Mouse (Mus musculus): ENCODE data around the gene Bbs2. TPM values are rescaled to one million over a fixed set of nuclear protein-coding genes. Genes with fewer than 3 reads are reported as not detected.
A peak's percentile ranks its signal among the peaks of the same experiment; 100 is the strongest.

Gene Bbs2
- polyA plus RNA-seq, 1 experiment from 2014 or later: 27.5 TPM

DNA sequence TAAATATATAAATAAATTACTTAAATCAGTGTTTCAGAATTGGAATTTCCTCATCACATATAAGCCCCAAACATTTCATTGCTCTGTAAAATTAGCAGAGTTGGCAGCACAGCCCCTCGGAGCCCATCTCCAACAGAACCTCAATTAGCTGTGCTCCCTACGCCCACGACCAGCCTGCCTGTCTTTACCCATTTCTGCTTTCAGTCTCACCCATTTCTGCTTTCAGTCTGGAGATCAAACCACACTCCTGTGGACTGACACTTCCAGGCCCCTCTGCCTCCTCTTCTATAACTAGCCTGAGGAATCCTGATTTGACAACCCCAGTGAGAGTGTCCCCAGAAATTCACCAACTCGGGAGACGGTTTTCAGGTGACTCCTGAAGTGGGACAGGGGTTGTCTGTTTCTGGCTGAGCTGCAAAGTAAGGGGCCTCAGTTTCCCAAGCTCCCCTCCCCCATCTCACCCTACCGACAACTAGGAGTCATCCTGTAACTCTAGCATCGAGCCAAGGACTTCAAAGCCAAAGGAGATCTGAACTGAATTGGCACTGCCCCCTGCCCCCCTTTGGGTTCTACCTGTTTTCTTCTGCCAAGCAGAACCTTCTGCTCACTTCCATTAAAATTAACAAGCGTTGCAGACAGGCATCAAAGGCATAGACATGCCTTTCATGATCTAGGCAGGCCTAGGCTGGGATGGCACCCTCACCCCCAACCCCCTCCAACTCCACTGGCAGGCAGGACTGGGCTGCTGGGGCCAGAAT is 24.2 kb upstream of the Bbs2 start:
- 55% methylated on average over 8 of the region's 8 CpGs for WGBS
- Histone ChIP-seq H3K9ac (replicated peaks) (no peak overlapping the region), H3K4me3 (replicated peaks) (no peak overlapping the region), H3K9me3 (no peaks in the 10 kb centered on the region), H3K4me1 (replicated peaks) (peaks cover 35% of the 10 kb centered on the region), H3K4me2 (replicated peaks) (no peak overlapping the region), H3K27ac (no peak overlapping the region), H3K36me3 (no peaks in the 10 kb centered on the region), H3K27me3 (no peaks in the 10 kb centered on the region)
- no peak for ATAC-seq

DNA sequence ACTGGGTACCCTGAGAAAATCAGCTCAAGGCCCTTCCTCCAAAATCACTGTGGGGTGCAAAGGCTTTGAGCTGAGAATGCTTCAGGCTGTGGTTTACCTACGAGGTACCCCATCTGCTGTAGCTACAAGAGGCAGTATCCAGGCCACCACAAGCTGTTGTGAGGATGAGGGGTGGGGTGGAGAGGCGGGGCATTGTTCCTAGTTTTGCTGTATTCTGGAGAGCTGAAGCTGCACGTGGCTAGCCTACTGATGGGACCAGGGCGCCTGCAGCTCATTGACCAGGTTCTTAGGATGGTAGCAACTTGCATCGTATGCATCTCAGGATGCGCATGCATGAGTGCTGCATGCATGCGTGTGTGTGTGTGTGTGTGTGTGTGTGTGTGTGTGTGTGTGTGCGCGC is 22.9 kb upstream of the Bbs2 start:
- H3K4me1 ChIP-seq (replicated peaks): peaks cover 34% of the 10 kb centered on the region
- no peak overlapping the region for H3K4me2 ChIP-seq (replicated peaks)
- ATAC-seq: no peak
- no peak overlapping the region for H3K9ac ChIP-seq (replicated peaks)
- no peak overlapping the region for H3K27ac ChIP-seq
- H3K36me3 ChIP-seq: no peaks in the 10 kb centered on the region
- H3K4me3 ChIP-seq (replicated peaks): no peak overlapping the region
- no peaks in the 10 kb centered on the region for H3K9me3 ChIP-seq
- 84% methylated on average over 9 of the region's 9 CpGs for WGBS
- no peaks in the 10 kb centered on the region for H3K27me3 ChIP-seq

DNA sequence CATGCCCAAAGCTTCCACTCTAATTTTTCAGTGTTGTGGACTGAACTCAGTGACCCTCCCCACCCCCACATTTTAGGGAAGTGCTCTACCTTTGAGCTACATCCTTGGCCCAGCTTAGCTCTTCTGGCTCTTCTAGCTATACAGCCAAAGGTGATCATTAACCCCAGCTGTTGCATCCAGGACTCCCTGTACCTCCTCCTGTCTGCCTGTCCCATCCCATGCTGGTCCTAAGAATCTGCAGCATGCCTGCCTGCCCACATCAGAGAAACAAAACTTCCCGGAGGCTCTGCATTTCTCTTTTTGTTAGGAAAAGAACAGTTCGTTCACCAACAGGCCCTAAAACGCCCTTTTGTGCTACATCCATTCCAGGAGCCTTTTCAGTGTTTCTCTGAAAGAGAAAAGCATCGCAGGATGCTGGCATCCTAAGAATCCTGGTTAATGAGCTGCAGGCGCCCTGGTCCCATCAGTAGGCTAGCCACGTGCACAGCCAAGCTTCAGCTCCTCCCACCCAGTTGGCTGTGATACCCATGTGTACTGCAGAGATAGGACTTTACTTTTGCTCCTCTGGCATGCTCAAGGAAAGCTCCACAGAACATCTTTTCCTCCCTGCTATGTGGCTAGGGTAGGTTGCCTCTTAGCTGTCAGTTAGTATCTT is 20.2 kb upstream of the Bbs2 start:
- Histone ChIP-seq H3K27me3 (no peaks in the 10 kb centered on the region), H3K27ac (peak overlapping the region; percentile 88), H3K4me3 (replicated peaks) (no peak overlapping the region), H3K4me1 (replicated peaks) (peaks cover 34% of the 10 kb centered on the region), H3K9ac (replicated peaks) (0 out of 2 replicates have a peak overlapping the region, but pooled peaks have one; percentile 8), H3K36me3 (no peaks in the 10 kb centered on the region), H3K4me2 (replicated peaks) (peak overlapping the region; percentile 31), H3K9me3 (no peaks in the 10 kb centered on the region)
- WGBS: 1% methylated on average over 6 of the region's 6 CpGs
- peak; percentile 90 for ATAC-seq

DNA sequence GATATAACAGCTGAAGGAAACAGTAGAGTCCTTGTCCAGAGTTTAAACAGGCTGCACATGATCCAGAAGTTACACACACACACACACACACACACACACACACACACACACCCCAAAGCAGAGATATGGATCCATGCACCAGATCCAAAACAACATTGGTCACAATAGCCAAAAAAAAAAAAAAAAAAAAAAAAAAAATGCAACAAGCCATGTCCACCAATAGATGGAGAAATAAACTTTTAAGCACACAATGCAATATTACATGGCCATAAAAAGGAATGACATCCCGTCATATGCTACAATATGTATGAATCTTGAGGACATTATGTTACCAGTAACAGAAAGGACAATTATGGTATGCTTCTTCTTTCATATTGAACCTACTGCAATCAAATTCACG is 15.2 kb upstream of the Bbs2 start:
- Histone ChIP-seq H3K4me2 (replicated peaks) (no peak overlapping the region), H3K4me3 (replicated peaks) (no peak overlapping the region), H3K27me3 (no peaks in the 10 kb centered on the region), H3K4me1 (replicated peaks) (peaks cover 13% of the 10 kb centered on the region), H3K9me3 (no peaks in the 10 kb centered on the region), H3K27ac (no peak overlapping the region), H3K36me3 (no peaks in the 10 kb centered on the region), H3K9ac (replicated peaks) (no peak overlapping the region)
- ATAC-seq: no peak
- WGBS: 80% methylated on average over 2 of the region's 2 CpGs

- no peaks in the 10 kb centered on the region for H3K36me3 ChIP-seq
- H3K4me3 ChIP-seq (replicated peaks): no peak overlapping the region
- no peaks in the 10 kb centered on the region for H3K27me3 ChIP-seq
- ATAC-seq: no peak
- 48% methylated on average over 1 of the region's 1 CpGs for WGBS
- no peak overlapping the region for H3K4me2 ChIP-seq (replicated peaks)
- H3K4me1 ChIP-seq (replicated peaks): peaks cover 8% of the 10 kb centered on the region
- H3K27ac ChIP-seq: no peak overlapping the region
- H3K9me3 ChIP-seq: no peaks in the 10 kb centered on the region
- H3K9ac ChIP-seq (replicated peaks): no peak overlapping the region
These were observed 14.7 kb upstream of the Bbs2 start for GRCm38 (mm10) chr8:94113435-94113834.

DNA sequence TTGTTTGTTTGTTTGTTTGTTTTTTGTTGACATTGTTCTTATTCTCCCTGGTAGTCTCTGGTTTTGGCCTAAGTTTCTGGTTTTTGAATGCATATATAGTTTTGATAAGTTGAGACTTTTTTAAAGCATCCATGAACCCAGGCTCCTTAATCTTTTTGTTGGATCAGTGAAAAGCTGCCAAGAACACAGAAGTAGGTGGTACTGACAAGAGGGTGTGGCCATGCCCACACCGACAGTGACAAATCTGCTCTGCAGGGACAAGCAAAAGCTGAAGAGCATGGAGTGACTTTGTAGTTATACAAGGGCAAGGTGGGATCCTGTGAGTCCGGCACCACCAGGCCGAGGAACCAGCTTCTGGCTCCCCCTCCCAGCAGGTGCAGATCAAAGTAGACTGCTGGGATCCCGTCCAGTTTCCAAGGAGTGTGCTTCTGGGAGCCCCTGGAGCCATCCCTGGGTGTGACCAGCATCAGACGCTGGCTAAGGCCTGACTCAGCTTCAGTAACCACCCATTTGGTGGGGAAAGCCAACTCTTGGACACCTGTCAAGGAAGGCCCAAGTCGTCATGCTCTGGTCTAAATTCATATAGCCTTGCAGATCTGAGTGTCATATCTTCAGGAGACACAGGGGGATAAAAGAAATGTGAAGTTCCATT is 11.9 kb upstream of the Bbs2 start:
- H3K4me2 ChIP-seq (replicated peaks): no peak overlapping the region
- H3K4me1 ChIP-seq (replicated peaks): no peaks in the 10 kb centered on the region
- no peak overlapping the region for H3K4me3 ChIP-seq (replicated peaks)
- H3K27ac ChIP-seq: no peak overlapping the region
- no peak for ATAC-seq
- 77% methylated on average over 6 of the region's 6 CpGs for WGBS
- no peaks in the 10 kb centered on the region for H3K27me3 ChIP-seq
- no peak overlapping the region for H3K9ac ChIP-seq (replicated peaks)
- H3K9me3 ChIP-seq: no peaks in the 10 kb centered on the region
- H3K36me3 ChIP-seq: no peaks in the 10 kb centered on the region

GRCm38 (mm10) chr8:94109835-94110234 is 11.1 kb upstream of the Bbs2 start:
- 80% methylated on average over 5 of the region's 5 CpGs for WGBS
- Histone ChIP-seq H3K4me1 (replicated peaks) (no peaks in the 10 kb centered on the region), H3K27ac (no peak overlapping the region), H3K9ac (replicated peaks) (no peak overlapping the region), H3K4me3 (replicated peaks) (no peak overlapping the region), H3K27me3 (no peaks in the 10 kb centered on the region), H3K36me3 (no peaks in the 10 kb centered on the region), H3K4me2 (replicated peaks) (no peak overlapping the region), H3K9me3 (no peaks in the 10 kb centered on the region)
- ATAC-seq: no peak

DNA sequence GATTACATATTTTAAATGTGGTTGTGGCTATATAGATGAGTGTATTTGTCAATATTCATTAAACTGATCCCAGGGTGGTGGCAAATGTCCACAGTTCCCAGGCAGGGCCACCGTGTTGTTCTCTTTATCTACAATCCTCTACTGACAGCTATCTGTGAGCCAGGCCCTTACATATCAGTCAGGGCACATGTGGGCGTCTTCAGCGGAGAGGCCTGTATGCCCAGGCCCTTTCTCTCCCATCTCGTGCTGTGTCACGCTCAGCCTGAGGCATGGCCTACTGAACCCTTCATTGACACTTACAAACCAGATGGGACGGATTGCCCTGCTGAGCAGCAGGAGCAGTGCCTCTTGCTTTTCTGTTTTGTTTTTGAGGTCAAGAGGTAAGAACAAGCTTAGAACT is 10.7 kb upstream of the Bbs2 start:
- no peak overlapping the region for H3K9ac ChIP-seq (replicated peaks)
- H3K27me3 ChIP-seq: no peaks in the 10 kb centered on the region
- ATAC-seq: no peak
- no peaks in the 10 kb centered on the region for H3K36me3 ChIP-seq
- no peaks in the 10 kb centered on the region for H3K9me3 ChIP-seq
- H3K27ac ChIP-seq: no peak overlapping the region
- H3K4me1 ChIP-seq (replicated peaks): no peaks in the 10 kb centered on the region
- no peak overlapping the region for H3K4me2 ChIP-seq (replicated peaks)
- 69% methylated on average over 6 of the region's 6 CpGs for WGBS
- no peak overlapping the region for H3K4me3 ChIP-seq (replicated peaks)

GRCm38 (mm10) chr8:94107871-94108270 is 9.1 kb upstream of the Bbs2 start:
- no peaks in the 10 kb centered on the region for H3K27me3 ChIP-seq
- no peak overlapping the region for H3K4me3 ChIP-seq (replicated peaks)
- H3K27ac ChIP-seq: no peak overlapping the region
- no peaks in the 10 kb centered on the region for H3K9me3 ChIP-seq
- H3K36me3 ChIP-seq: no peaks in the 10 kb centered on the region
- H3K4me2 ChIP-seq (replicated peaks): no peak overlapping the region
- no peak for ATAC-seq
- no peaks in the 10 kb centered on the region for H3K4me1 ChIP-seq (replicated peaks)
- WGBS: 93% methylated on average over 3 of the region's 3 CpGs
- H3K9ac ChIP-seq (replicated peaks): no peak overlapping the region

DNA sequence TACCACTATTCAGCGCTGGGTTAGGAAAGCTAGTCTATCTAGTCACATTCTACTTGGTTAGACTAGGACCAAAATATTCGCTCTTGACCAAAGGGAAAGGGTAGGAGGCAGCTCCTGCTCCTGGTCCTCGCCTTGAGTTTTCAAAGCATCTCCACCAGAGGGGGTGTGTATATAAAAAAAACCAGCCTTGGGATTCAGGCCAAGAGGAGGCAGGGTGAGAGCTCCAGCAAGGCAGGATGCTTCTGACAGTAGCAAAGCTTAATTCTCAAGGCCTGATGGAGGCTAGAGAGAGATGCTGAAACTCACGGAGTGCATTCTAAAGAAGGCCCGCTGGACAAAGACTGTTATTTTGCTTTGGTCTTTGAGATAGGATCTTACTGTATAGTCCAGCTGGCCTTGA is 5.4 kb upstream of the Bbs2 start:
- Histone ChIP-seq H3K4me3 (replicated peaks) (no peak overlapping the region), H3K27ac (no peak overlapping the region), H3K27me3 (no peaks in the 10 kb centered on the region), H3K4me2 (replicated peaks) (no peak overlapping the region), H3K9me3 (no peaks in the 10 kb centered on the region), H3K36me3 (no peaks in the 10 kb centered on the region), H3K4me1 (replicated peaks) (peaks cover 3% of the 10 kb centered on the region), H3K9ac (replicated peaks) (no peak overlapping the region)
- WGBS: 61% methylated on average over 5 of the region's 5 CpGs
- no peak for ATAC-seq

DNA sequence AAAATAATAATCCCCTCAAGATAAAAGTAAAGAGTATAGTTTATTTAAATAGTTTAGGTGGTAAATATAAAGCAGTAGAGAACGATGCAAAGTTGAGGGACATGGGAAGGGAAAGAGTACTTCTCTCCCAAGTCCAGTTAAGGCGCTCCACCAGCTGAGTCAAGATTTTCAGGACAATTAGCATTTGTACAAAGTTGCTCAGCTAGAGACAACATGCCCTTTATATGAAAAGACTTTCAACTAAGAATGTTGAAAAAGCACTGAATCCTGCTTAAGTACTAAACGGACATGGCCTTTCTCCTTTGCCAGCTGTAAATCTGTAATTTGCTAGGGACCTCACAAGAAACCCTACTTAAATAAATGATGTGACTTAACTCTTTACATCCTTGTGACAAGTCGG is 268 bp upstream of the Bbs2 start:
- Histone ChIP-seq H3K4me2 (replicated peaks) (peak overlapping the region; percentile 64), H3K9me3 (no peaks in the 10 kb centered on the region), H3K9ac (replicated peaks) (peak overlapping the region; percentile 74; the same call in 1 of the 2 replicates), H3K4me1 (replicated peaks) (peaks cover 22% of the 10 kb centered on the region), H3K36me3 (no peaks in the 10 kb centered on the region), H3K27me3 (no peaks in the 10 kb centered on the region), H3K27ac (peak overlapping the region; percentile 97), H3K4me3 (replicated peaks) (peak overlapping the region; percentile 58)
- 47% methylated on average over 4 of the region's 4 CpGs for WGBS
- no peak for ATAC-seq

DNA sequence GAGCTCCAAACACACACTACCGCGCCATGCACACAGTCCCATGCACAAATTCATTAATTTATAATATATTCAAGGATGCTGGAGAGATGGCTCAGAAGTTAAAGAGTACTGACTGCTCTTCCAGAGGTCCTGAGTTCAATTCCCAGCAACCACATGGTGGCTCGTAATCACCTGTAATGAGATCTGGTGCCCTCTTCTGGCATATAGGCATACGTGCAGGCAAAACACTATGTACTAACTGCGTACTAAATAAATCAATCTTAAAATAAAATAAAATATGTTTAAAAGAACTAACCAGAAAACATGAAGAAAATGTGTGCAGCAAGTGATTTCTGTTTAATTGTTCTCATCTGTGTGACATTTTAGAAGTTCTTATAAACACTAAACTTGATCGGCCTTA is 4.4 kb downstream of the Bbs2 start:
- no peak overlapping the region for H3K4me2 ChIP-seq (replicated peaks)
- H3K4me1 ChIP-seq (replicated peaks): peaks cover 19% of the 10 kb centered on the region
- H3K36me3 ChIP-seq: peaks cover 2% of the 10 kb centered on the region
- no peaks in the 10 kb centered on the region for H3K27me3 ChIP-seq
- H3K9me3 ChIP-seq: no peaks in the 10 kb centered on the region
- no peak overlapping the region for H3K9ac ChIP-seq (replicated peaks)
- no peak overlapping the region for H3K4me3 ChIP-seq (replicated peaks)
- no peak for ATAC-seq
- 84% methylated on average over 6 of the region's 6 CpGs for WGBS
- no peak overlapping the region for H3K27ac ChIP-seq

All from midbrain, embryonic 13.5 days (tissue).